Mouse (Mus musculus): ENCODE results near the gene Cfl1.
A peak's percentile ranks its signal among the peaks of the same experiment; 100 is the strongest.
"Not testable (repeated sequence)": the region's sequence is repeated elsewhere in the genome, so short reads cannot be mapped to it uniquely, and the experiment has no call there.

The Cfl1 gene

GRCm38 (mm10) chr19:5490898-5491708 lies 848 bp downstream of the Cfl1 start:
- peak; percentile 83 to 85 for DNase-seq

- no peak for DNase-seq
Measured at GRCm38 (mm10) chr19:5492641-5493040, 2.4 kb downstream of the Cfl1 start.

DNA sequence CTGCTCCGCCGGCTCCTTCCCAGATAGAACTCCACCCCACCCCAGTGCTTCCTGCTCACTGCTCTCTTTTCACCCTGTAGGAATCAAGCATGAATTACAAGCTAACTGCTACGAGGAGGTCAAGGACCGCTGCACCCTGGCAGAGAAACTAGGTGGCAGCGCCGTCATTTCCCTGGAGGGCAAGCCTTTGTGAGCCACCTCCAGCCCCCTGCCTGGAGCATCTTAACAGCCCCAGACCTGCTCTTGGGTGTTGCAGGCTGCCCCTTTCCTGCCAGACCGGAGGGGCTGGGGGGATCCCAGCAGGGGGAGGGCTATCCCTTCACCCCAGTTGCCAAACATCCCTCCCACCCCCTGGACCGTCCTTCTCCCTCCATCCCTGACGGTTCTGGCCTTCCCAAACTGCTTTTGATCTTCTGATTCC lies 3.1 kb downstream of the Cfl1 start:
- DNase-seq, result not testable (repeated sequence)

DNA sequence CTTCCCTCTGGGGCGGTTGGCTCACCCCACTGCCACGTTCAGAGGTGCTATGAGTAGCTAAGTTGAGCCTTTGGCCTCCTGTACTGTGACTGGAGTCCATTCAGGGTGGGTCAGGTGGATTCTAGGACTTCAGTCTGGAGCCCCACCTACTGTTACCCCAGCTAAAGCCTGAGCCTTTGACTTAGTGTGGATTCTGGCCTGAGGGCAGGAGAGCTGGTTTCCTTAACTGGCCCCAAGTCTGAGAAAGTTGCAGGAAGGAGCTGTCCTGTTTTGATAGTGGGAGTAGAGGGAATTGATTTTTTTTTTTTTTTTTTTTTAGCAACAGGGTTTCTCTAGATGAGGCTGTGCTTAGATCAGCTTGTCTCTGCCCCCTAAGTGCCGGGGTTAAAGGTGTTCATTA lies 4.1 kb downstream of the Cfl1 start:
- no peak for DNase-seq

GRCm38 (mm10) chr19:5495353-5496051 lies 5.2 kb downstream of the Cfl1 start:
- DNase-seq, result no peak

DNA sequence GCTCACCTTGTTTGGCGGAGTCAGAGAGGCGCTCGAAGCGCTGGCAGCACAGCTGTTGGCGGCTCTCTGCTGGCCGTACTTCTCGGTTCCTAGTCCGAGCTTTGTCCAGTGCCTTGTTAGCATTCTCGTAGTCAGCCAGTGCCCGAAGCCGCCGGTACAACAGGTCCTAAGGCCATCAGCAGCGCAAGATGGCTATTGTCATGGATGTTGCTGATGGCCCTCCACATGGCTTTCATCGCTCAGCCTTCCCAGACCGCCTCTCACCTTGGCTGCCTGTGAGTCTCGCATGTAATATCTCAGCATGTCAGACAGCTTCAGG lies 5.8 kb downstream of the Cfl1 start:
- DNase-seq, result no peak

- no peak for DNase-seq
Measured at GRCm38 (mm10) chr19:5500330-5500875, 10.1 kb downstream of the Cfl1 start.

DNA sequence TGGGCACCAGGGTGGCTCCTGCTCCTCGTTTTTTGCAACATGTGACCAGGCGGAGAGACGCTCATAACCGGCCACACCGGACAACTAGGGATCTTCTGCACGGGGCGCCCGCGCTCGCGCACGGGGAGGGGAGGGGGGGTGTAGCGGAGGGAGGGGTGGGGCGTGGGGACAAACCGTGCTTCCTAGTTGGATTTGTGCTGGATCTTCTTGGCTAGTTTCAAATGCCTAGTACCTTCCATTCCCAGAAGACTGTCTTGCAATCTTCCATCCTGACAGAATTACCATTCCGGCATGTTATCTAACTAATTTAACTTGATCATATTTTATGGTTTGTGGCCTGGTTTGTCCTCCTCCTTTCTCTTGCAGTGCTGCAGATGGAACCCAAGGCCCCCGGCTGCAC lies 13.4 kb downstream of the Cfl1 start, which contains the start of gene 1700020D05Rik:
TSS of gene 1700020D05Rik (minus strand) at position 101 of the 400 bp plus-strand sequence.
- no peak for DNase-seq

GRCm38 (mm10) chr19:5510031-5511026 lies 20.1 kb downstream of the Cfl1 start, which contains the start of gene Snx32:
TSS of gene Snx32 (minus strand) at chr19:5510538.
- DNase-seq, result peak; percentile 98 to 99

GRCm38 (mm10) chr19:5511074-5511632 lies 20.9 kb downstream of the Cfl1 start:
- DNase-seq, result no peak

DNA sequence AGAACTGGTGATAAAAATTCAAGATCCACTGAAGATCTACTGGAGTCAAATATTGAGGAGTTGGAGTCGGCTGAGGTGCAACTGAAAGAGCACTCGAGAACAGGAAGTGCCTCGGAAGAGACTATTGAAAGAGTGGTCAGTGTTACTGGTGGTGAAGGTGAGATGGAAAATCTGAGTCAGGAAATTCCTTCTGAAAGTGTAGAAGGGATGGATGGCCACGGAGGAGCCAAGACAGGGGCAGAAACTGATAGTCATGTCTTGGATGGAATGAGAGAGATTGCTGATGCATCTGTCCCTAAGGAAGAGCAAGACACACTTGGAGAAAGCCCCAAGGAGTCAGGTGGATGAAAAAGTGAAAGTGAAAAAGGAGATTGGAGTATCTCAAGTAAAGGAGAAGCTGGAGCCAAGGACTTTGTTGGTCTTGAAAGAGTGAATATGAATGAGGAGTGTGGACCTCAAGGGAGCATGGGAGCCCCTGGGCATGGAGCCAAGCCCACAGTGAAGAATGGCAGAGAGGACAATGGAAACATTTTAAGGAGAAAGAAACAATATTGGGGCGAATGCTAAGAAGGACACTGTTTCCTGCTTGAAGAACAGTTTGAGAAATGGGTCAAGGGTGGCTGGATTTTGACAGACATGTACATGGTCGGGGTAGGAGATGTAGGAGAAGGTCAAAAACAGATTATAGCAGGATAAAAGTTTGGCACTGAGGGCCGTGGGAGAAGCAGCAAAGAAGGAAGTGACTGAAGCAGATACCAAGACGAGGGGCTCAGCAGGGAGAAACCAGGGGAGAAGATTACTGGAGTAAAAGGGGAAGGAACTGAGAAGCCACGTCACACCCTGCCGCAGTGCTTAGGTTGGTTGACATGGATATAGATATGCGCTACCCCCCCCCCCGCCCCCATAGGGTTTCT lies 22.1 kb downstream of the Cfl1 start:
- no peak for DNase-seq

- no peak for DNase-seq
Measured at GRCm38 (mm10) chr19:5513005-5513349, 22.7 kb downstream of the Cfl1 start.

GRCm38 (mm10) chr19:5515840-5516777 lies 25.9 kb downstream of the Cfl1 start:
- no peak for DNase-seq

GRCm38 (mm10) chr19:5516906-5517505 lies 26.8 kb downstream of the Cfl1 start:
- no peak for DNase-seq

DNA sequence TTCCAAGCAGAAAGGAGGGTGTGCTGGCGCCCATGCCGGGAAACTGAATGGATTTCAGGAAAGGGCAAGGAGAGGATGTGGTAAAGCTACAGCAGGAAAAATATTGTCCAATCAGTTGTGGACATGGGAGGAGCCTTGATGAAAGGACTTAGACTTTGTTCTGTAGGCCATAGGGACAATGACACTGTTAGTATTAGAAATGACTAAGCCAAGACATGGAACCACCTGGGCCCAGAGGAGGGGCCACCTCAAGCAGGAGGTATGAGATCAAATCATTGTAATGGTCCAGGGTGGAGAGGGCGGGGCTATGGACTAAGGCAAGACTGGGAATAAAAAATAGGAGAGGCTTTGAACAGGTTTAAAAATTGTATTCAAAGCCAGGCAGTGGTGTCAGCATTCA lies 28.5 kb downstream of the Cfl1 start:
- no peak for DNase-seq

GRCm38 (mm10) chr19:5525204-5525603 lies 34.9 kb downstream of the Cfl1 start:
- no peak for DNase-seq

GRCm38 (mm10) chr19:5529325-5530137 lies 39.3 kb downstream of the Cfl1 start:
- DNase-seq, result peak; percentile 98 to 99

DNA sequence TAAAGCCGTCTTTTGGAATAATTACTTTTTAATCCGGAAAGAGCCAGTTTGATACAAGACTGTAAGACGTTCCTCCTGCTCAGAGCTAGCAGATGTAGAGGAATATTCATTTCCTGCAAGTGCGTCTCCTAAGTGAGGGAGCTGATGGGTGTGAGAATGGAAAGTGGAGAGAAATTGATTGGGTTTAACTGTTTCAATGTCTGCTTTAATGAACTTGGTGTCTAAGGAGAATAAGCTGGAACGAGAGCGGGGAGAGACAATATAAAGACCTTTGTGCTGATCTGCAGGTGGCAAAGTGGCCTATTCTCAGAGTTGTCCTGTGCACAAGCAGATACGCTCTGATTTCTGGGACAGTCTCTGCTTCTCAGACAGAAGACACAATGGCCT lies 39.9 kb downstream of the Cfl1 start:
- no peak for DNase-seq

DNA sequence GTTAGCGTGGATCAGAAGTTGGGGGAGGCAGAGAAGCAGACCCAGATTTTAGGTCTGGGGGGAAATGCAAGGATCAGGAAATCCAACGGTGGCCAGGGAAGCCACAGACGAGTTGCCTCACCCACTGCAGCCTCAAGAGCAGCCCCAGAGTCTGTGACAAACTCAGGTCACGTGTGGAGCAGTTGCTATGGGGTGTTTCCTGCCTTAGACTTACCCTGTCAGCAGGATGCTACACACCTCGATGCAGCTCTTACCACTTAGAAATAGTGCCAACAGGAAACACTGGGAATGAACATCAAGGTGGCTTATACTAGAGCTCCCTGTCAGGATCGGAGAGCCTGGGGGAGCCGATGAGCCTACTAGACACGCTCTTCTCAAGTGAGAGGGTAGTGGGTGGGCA lies 42.3 kb downstream of the Cfl1 start:
- no peak for DNase-seq
